Comparison of ENCODE assay signal across 14 mouse cellular contexts in the genomic region with DNA sequence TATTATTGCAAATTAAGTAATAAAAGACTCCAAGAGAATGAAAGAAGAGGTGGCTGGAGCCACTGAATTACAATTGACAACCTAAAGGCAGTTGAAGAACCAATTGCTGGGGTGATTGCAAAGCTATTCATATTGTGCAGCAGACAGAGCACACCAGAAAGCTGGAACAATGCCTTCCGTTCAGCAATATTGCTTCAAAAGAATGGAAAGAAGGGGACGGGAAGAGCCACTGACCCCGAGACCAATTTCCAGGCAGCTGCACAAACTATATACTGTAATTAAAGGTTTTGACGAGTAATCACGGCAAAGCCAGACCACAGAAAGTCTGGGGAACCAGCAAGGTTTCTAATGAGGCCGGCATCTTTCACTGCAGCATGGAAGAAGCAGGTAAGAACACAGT.
DNase-seq lines count a peak whose midpoint lies in the region; ATAC-seq and TF ChIP-seq lines count a peak whose summit lies in the region.
"Had no signal": no experiment of that assay in that cellular context is flagged by ENCODE, and none has a peak within 500 bp of the region (broad histone marks: within the 10 kb centered on the region; RNA-seq: fewer than 3 reads in every experiment).

No protein-coding gene starts in this region.

- no peak for TF ChIP-seq POLR2A in lung, adult 2 months (IDR thresholded peaks at IDR 0.05; ENCODE audit: borderline replicate concordance, extremely low read depth, low read depth, low read length)

- no peak for TF ChIP-seq CTCF in lung, adult 2 months (IDR thresholded peaks at IDR 0.05; ENCODE audit: insufficient read depth, low read length)

- H3K9me3 ChIP-seq in limb, embryonic 11.5 days (ENCODE audit: control insufficient read depth, low read length) = no peaks in the 10 kb centered on the region
- no peaks in the 10 kb centered on the region for H3K9me3 ChIP-seq in limb, embryonic 10.5 days (replicated peaks)
- no peaks in the 10 kb centered on the region for H3K9me3 ChIP-seq in embryonic facial prominence, embryonic 14.5 days (ENCODE audit: control insufficient read depth, low read length)
- no peaks in the 10 kb centered on the region for H3K9me3 ChIP-seq in limb, embryonic 15.5 days
- H3K9me3 ChIP-seq: heart, embryonic 12.5 days had no signal

- H3K4me2 ChIP-seq in limb, embryonic 11.5 days (ENCODE audit: low read depth, severe bottlenecking) = no peak overlapping the region
- H3K4me2 ChIP-seq in embryonic facial prominence, embryonic 14.5 days (ENCODE audit: low read depth, low read length) = no peak overlapping the region
- H3K4me2 ChIP-seq in limb, embryonic 15.5 days = no peak overlapping the region
- H3K4me2 ChIP-seq: heart, embryonic 12.5 days had no signal

- no peak for DNase-seq in limb, embryonic 11.5 days (ENCODE audit: low spot score)
- DNase-seq in limb, embryonic 10.5 days (ENCODE audit: low spot score) = no peak
- peak; percentile 80 for DNase-seq in embryonic facial prominence, embryonic 14.5 days (ENCODE audit: low spot score)
- peak; percentile 83 for DNase-seq in retina, embryonic 14.5 days (ENCODE audit: low spot score)
- DNase-seq in lung, adult 2 months = no peak
- DNase-seq in urinary bladder, postnatal 36 days (ENCODE audit: low spot score in 2 of 2) = no peak
- no peak for DNase-seq in thymus, postnatal 10 days (ENCODE audit: low spot score in 2 of 2)
- DNase-seq: cerebellum, adult 11 months; gastrocnemius, postnatal 25 days; kidney, adult 9 months; left cerebral cortex, postnatal 4 days; lung, postnatal 4 days had no signal

- 17% methylated on average over 6 of the region's 6 CpGs for WGBS in limb, embryonic 11.5 days
- 47% methylated on average over 6 of the region's 6 CpGs for WGBS in limb, embryonic 10.5 days
- WGBS in embryonic facial prominence, embryonic 14.5 days = 35% methylated on average over 6 of the region's 6 CpGs
- WGBS in limb, embryonic 15.5 days = 31% methylated on average over 6 of the region's 6 CpGs
- WGBS in lung, adult 2 months = 87% methylated on average over 6 of the region's 6 CpGs

- no peak overlapping the region for H3K4me3 ChIP-seq in limb, embryonic 11.5 days (ENCODE audit: low read depth, low read length)
- no peak overlapping the region for H3K4me3 ChIP-seq in limb, embryonic 10.5 days
- no peak overlapping the region for H3K4me3 ChIP-seq in embryonic facial prominence, embryonic 14.5 days (ENCODE audit: low read depth, low read length)
- no peak overlapping the region for H3K4me3 ChIP-seq in limb, embryonic 15.5 days
- H3K4me3 ChIP-seq in lung, adult 2 months (replicated peaks; ENCODE audit: extremely low read depth, low read depth, low read length) = no peak overlapping the region
- H3K4me3 ChIP-seq: heart, embryonic 12.5 days had no signal

- peaks cover 11% of the 10 kb centered on the region for H3K4me1 ChIP-seq in limb, embryonic 11.5 days (ENCODE audit: control insufficient read depth, insufficient read depth, low read length)
- H3K4me1 ChIP-seq in limb, embryonic 10.5 days = peaks cover 63% of the 10 kb centered on the region
- H3K4me1 ChIP-seq in embryonic facial prominence, embryonic 14.5 days (ENCODE audit: control insufficient read depth, insufficient read depth, low read length) = peaks cover 20% of the 10 kb centered on the region
- peaks cover 2% of the 10 kb centered on the region; the same call in 1 of the 2 replicates for H3K4me1 ChIP-seq in limb, embryonic 15.5 days
- peaks cover 2% of the 10 kb centered on the region; the same call in 1 of the 2 replicates for H3K4me1 ChIP-seq in lung, adult 2 months (ENCODE audit: control insufficient read depth, insufficient read depth, low read length)

- no peak for ATAC-seq in limb, embryonic 11.5 days (ENCODE audit: insufficient number of reproducible peaks, low FRiP score, low TSS enrichment, low read depth)
- no peak; the same call in 1 of the 2 replicates for ATAC-seq in embryonic facial prominence, embryonic 14.5 days (ENCODE audit: low read depth)
- no peak for ATAC-seq in limb, embryonic 15.5 days (ENCODE audit: insufficient number of reproducible peaks, low FRiP score, low TSS enrichment, low read depth)

- H3K9ac ChIP-seq in limb, embryonic 11.5 days (ENCODE audit: low read length) = no peak overlapping the region
- H3K9ac ChIP-seq in embryonic facial prominence, embryonic 14.5 days (ENCODE audit: low read depth, low read length) = no peak overlapping the region
- no peak overlapping the region for H3K9ac ChIP-seq in limb, embryonic 15.5 days
- H3K9ac ChIP-seq: heart, embryonic 12.5 days had no signal

- H3K36me3 ChIP-seq in limb, embryonic 11.5 days (ENCODE audit: control insufficient read depth, insufficient read depth, low read length) = no peaks in the 10 kb centered on the region
- no peaks in the 10 kb centered on the region for H3K36me3 ChIP-seq in limb, embryonic 10.5 days
- H3K36me3 ChIP-seq in embryonic facial prominence, embryonic 14.5 days (ENCODE audit: control insufficient read depth, insufficient read depth, low read length) = no peaks in the 10 kb centered on the region
- no peaks in the 10 kb centered on the region for H3K36me3 ChIP-seq in limb, embryonic 15.5 days
- H3K36me3 ChIP-seq: heart, embryonic 12.5 days had no signal

- no peaks in the 10 kb centered on the region for H3K27me3 ChIP-seq in limb, embryonic 11.5 days (ENCODE audit: control insufficient read depth, insufficient read depth, low read length)
- H3K27me3 ChIP-seq in limb, embryonic 10.5 days (ENCODE audit: low read depth, poor library complexity, severe bottlenecking) = no peaks in the 10 kb centered on the region
- no peaks in the 10 kb centered on the region for H3K27me3 ChIP-seq in embryonic facial prominence, embryonic 14.5 days (replicated peaks; ENCODE audit: control insufficient read depth, insufficient read depth, low read length)
- no peaks in the 10 kb centered on the region for H3K27me3 ChIP-seq in limb, embryonic 15.5 days
- H3K27me3 ChIP-seq: heart, embryonic 12.5 days had no signal

- 0 out of 2 replicates have a peak overlapping the region, but pooled peaks have one; percentile 52 for H3K27ac ChIP-seq in limb, embryonic 11.5 days (replicated peaks; ENCODE audit: low read depth, low read length)
- no peak overlapping the region for H3K27ac ChIP-seq in limb, embryonic 10.5 days
- H3K27ac ChIP-seq in embryonic facial prominence, embryonic 14.5 days (replicated peaks; ENCODE audit: low read depth, low read length) = no peak overlapping the region
- peak overlapping the region; percentile 17; the same call in 1 of the 2 replicates for H3K27ac ChIP-seq in limb, embryonic 15.5 days

Comparison
In these comparisons a context has a peak if more than half of its experiments do, and no peak if none do; other contexts are left out.
1. H3K27ac ChIP-seq: peak in limb, embryonic 11.5 days (single experiment) and limb, embryonic 15.5 days (single experiment); none in limb, embryonic 10.5 days (single experiment) and embryonic facial prominence, embryonic 14.5 days (single experiment).
2. DNase-seq: peak in embryonic facial prominence, embryonic 14.5 days (single experiment) and retina, embryonic 14.5 days (single experiment); none in limb, embryonic 11.5 days (single experiment), limb, embryonic 10.5 days (single experiment), lung, adult 2 months (single experiment), urinary bladder, postnatal 36 days (0 of 2) and thymus, postnatal 10 days (0 of 2).